Mouse (Mus musculus) E14TG2a.4 (cell line): ENCODE data around the gene Tprkb.
"Not testable (repeated sequence)": the region's sequence is repeated elsewhere in the genome, so short reads cannot be mapped to it uniquely, and the experiment has no call there.

Source experiments
- H3K27me3 ChIP-seq: 2 replicates; pipeline ENCODE4 v1.6.1; 2014; ENCODE audit warnings: low read length, control low read depth; ENCODE audit not compliant: insufficient read depth
- H3K36me3 ChIP-seq: 2 replicates; pipeline ENCODE4 v1.6.1; 2014; ENCODE audit warnings: low read length, control low read depth; ENCODE audit not compliant: insufficient read depth
- H3K4me1 ChIP-seq: replicated peaks from 2 replicates; pipeline ENCODE4 v1.6.1; 2014; ENCODE audit warnings: low read depth, low read length, control low read depth
- H3K4me3 ChIP-seq: replicated peaks from 2 replicates; pipeline ENCODE4 v1.5.1; 2014; ENCODE audit warnings: mild to moderate bottlenecking, low read length
- H3K9me3 ChIP-seq: 2 replicates; pipeline ENCODE4 v1.6.1; 2014; ENCODE audit warnings: low read length, control low read depth
- CTCF ChIP-seq: conservative IDR thresholded peaks from 2 replicates; pipeline ENCODE4 v1.5.1; 2014; ENCODE audit warnings: low read length
- NANOG ChIP-seq: IDR thresholded peaks from 2 replicates; pipeline ENCODE4 v1.6.1; 2014; ENCODE audit warnings: borderline replicate concordance, low read length, mixed read lengths
- POU5F1 ChIP-seq: IDR thresholded peaks from 2 replicates; pipeline ENCODE4 v1.6.1; 2014; ENCODE audit warnings: low read length, borderline replicate concordance

The Tprkb gene

GRCm38 (mm10) chr6:85961101-85962091 is 49.7 kb downstream of the Tprkb start, which contains the start of gene Dusp11:
Dusp11 (minus strand) TSS chr6:85961667.
- peak within 1 kb of the TSS; percentile 92 for H3K4me3 ChIP-seq
- peaks cover 29% of the 10 kb centered on the region for H3K36me3 ChIP-seq
- peaks cover 7% of the 10 kb centered on the region for H3K9me3 ChIP-seq
- H3K4me1 ChIP-seq, result peaks cover 20% of the 10 kb centered on the region
- no peak for TF ChIP-seq POU5F1
- no peaks in the 10 kb centered on the region for H3K27me3 ChIP-seq

- not testable (repeated sequence) for H3K4me3 ChIP-seq, H3K9me3 ChIP-seq, H3K27me3 ChIP-seq, H3K36me3 ChIP-seq
- H3K4me1 ChIP-seq, result peaks cover 17% of the 10 kb centered on the region
Measured at GRCm38 (mm10) chr6:85966081-85966480, 54.4 kb downstream of the Tprkb start.

- TF ChIP-seq CTCF (no peak), NANOG (no peak), POU5F1 (no peak)
- Histone ChIP-seq H3K4me1 (peaks cover 17% of the 10 kb centered on the region), H3K9me3 (peaks cover 7% of the 10 kb centered on the region), H3K27me3 (0 out of 2 replicates have a peak, but pooled peaks cover 2% of the 10 kb centered on the region), H3K36me3 (no peaks in the 10 kb centered on the region), H3K4me3 (no peak overlapping the region)
Measured at GRCm38 (mm10) chr6:85966686-85967085, 55.0 kb downstream of the Tprkb start.

- Histone ChIP-seq H3K36me3 (no peaks in the 10 kb centered on the region), H3K4me1 (peaks cover 17% of the 10 kb centered on the region), H3K4me3 (no peak overlapping the region), H3K27me3 (0 out of 2 replicates have a peak, but pooled peaks cover 2% of the 10 kb centered on the region), H3K9me3 (peaks cover 7% of the 10 kb centered on the region)
- TF ChIP-seq CTCF, result no peak
- no peak for TF ChIP-seq NANOG
- no peak for TF ChIP-seq POU5F1
Measured at GRCm38 (mm10) chr6:85969889-85970288, 58.2 kb downstream of the Tprkb start.

GRCm38 (mm10) chr6:85972699-85973098 is 61.0 kb downstream of the Tprkb start:
- H3K9me3 ChIP-seq, result peaks cover 3% of the 10 kb centered on the region; the same call in 1 of the 2 replicates
- 0 out of 2 replicates have a peak, but pooled peaks cover 4% of the 10 kb centered on the region for H3K27me3 ChIP-seq
- no peak overlapping the region for H3K4me3 ChIP-seq
- H3K4me1 ChIP-seq, result 0 out of 2 replicates have a peak, but pooled peaks cover 2% of the 10 kb centered on the region
- H3K36me3 ChIP-seq, result no peaks in the 10 kb centered on the region
- TF ChIP-seq NANOG (no peak), CTCF (no peak), POU5F1 (no peak)

DNA sequence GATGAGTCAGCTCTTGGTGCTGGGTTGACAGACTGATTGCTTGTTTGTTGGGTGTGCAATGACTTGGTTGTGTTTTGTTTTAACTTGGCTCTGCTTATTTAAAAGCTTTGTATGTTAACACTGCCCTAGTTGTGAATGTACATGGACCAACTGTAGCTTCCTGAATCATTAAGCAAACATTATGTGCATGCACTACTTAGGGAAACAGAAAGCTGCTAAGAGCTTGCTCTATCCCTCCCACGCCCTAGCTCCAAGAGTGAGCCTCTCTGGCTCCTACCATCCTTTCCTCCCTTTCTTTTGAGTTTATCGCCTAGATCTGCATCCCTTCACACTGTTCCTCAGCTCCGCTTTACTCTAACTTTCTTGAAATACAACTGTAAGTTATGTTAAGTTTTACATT is 61.7 kb downstream of the Tprkb start:
- Histone ChIP-seq H3K9me3 (peaks cover 7% of the 10 kb centered on the region), H3K27me3 (0 out of 2 replicates have a peak, but pooled peaks cover 4% of the 10 kb centered on the region), H3K36me3 (no peaks in the 10 kb centered on the region), H3K4me3 (no peak overlapping the region), H3K4me1 (0 out of 2 replicates have a peak, but pooled peaks cover 2% of the 10 kb centered on the region)
- no peak for TF ChIP-seq NANOG
- TF ChIP-seq POU5F1, result no peak
- TF ChIP-seq CTCF, result no peak

DNA sequence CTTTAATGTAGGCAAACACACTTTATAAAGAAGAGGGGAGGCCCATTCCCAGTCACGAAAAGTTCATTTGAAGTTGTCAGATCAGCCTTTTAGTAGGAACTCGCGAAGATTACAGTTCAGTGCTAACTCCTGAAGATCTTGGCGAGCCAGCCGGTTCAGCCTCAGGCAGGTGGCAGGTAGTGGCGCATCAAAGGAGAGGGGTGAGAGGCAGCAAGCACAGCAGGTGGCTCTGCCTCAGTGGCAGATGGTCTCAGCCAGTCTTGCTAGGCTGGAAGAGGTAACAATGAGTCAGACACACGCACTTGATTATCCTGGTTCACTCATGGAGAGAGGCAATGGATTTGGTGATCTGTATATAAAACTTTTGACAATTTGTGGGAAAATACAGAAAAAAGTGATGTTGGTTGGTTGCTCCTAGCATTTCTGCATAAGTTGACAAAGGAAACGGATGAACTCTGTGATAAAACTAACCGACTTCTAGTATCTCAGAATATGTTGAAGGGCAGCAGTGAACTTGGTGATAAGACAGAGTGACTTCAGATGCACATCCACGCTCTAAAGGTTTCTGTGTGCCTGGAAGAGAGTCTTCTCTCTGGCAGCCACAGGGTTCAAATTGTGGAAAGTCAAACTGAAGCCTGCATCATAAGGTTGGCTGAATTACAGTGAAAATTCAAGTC is 63.4 kb downstream of the Tprkb start:
- no peak for TF ChIP-seq CTCF
- TF ChIP-seq POU5F1, result no peak
- TF ChIP-seq NANOG, result no peak
- Histone ChIP-seq H3K36me3 (no peaks in the 10 kb centered on the region), H3K4me1 (0 out of 2 replicates have a peak, but pooled peaks cover 2% of the 10 kb centered on the region), H3K27me3 (0 out of 2 replicates have a peak, but pooled peaks cover 4% of the 10 kb centered on the region), H3K9me3 (peaks cover 19% of the 10 kb centered on the region), H3K4me3 (no peak overlapping the region)

GRCm38 (mm10) chr6:85975761-85976160 is 64.1 kb downstream of the Tprkb start:
- 0 out of 2 replicates have a peak, but pooled peaks cover 4% of the 10 kb centered on the region for H3K27me3 ChIP-seq
- H3K4me1 ChIP-seq, result 0 out of 2 replicates have a peak, but pooled peaks cover 2% of the 10 kb centered on the region
- H3K4me3 ChIP-seq, result no peak overlapping the region
- TF ChIP-seq NANOG (no peak), CTCF (no peak), POU5F1 (no peak)
- H3K36me3 ChIP-seq, result no peaks in the 10 kb centered on the region
- peaks cover 19% of the 10 kb centered on the region for H3K9me3 ChIP-seq
